Mouse (Mus musculus): ENCODE results near the gene Ppp3ca. TPM values are rescaled to one million over a fixed set of nuclear protein-coding genes. Genes with fewer than 3 reads are reported as not detected.
A peak's percentile ranks its signal among the peaks of the same experiment; 100 is the strongest.

Ppp3ca gene
- total RNA-seq (2014; rRNA removed; ENCODE audit: low replicate concordance) (34.6 and 39.7 TPM in 2 replicates), polyA plus RNA-seq (2015; fragmentation: Nextera tagmentation; extraction: Ambion mirVana) (37.1 and 39.2 TPM in 2 replicates)

- DNase-seq (ENCODE audit: low spot score) (no peak), ATAC-seq (ENCODE audit: insufficient read depth, low read depth) (no peak)
- peak within 1 kb of the TSS; percentile 96 for H3K27ac ChIP-seq (ENCODE audit: low read depth)
- no peaks in the 10 kb centered on the region for H3K9me3 ChIP-seq (replicated peaks; ENCODE audit: control insufficient read depth, low read length)
- H3K27me3 ChIP-seq (ENCODE audit: control insufficient read depth, insufficient read depth, low read length): no peaks in the 10 kb centered on the region
- H3K4me1 ChIP-seq (ENCODE audit: control insufficient read depth, insufficient read depth): peaks cover 33% of the 10 kb centered on the region
- TF ChIP-seq EP300 (IDR thresholded peaks at IDR 0.05; ENCODE audit: low read depth) (no peak), CTCF (IDR thresholded peaks at IDR 0.05; ENCODE audit: low read depth) (no peak)
- peak within 1 kb of the TSS; percentile 88 for H3K4me2 ChIP-seq (ENCODE audit: low read depth, low read length)
- 1% methylated on average over 27 of the region's 43 CpGs for WGBS
- H3K9ac ChIP-seq (replicated peaks; ENCODE audit: low read depth, low read length): peak within 1 kb of the TSS; percentile 82
- peak within 1 kb of the TSS; percentile 79 for H3K4me3 ChIP-seq (ENCODE audit: low read depth, low read length)
- H3K36me3 ChIP-seq (replicated peaks; ENCODE audit: control insufficient read depth, insufficient read depth, low read length): no peaks in the 10 kb centered on the region
These were observed at the start of gene Ppp3ca for GRCm38 (mm10) chr3:136670110-136670359. Ppp3ca (plus strand) TSS chr3:136670124.

GRCm38 (mm10) chr3:136640544-136641230 lies 29.2 kb upstream of the Ppp3ca start:
- no peak overlapping the region for H3K27ac ChIP-seq (ENCODE audit: low read depth)
- no peak for TF ChIP-seq EP300 (IDR thresholded peaks at IDR 0.05; ENCODE audit: low read depth)
- TF ChIP-seq CTCF (IDR thresholded peaks at IDR 0.05; ENCODE audit: low read depth): no peak
- DNase-seq (ENCODE audit: low spot score) (no peak), ATAC-seq (ENCODE audit: insufficient read depth, low read depth) (no peak)
- H3K27me3 ChIP-seq (ENCODE audit: control insufficient read depth, insufficient read depth, low read length): no peaks in the 10 kb centered on the region
- H3K4me3 ChIP-seq (ENCODE audit: low read depth, low read length): no peak overlapping the region
- H3K9me3 ChIP-seq (replicated peaks; ENCODE audit: control insufficient read depth, low read length): no peaks in the 10 kb centered on the region
- 67% methylated on average over 5 of the region's 5 CpGs for WGBS
- H3K36me3 ChIP-seq (replicated peaks; ENCODE audit: control insufficient read depth, insufficient read depth, low read length): no peaks in the 10 kb centered on the region
- H3K9ac ChIP-seq (replicated peaks; ENCODE audit: low read depth, low read length): no peak overlapping the region
- no peak overlapping the region for H3K4me2 ChIP-seq (ENCODE audit: low read depth, low read length)
- no peaks in the 10 kb centered on the region for H3K4me1 ChIP-seq (ENCODE audit: control insufficient read depth, insufficient read depth)

- no peak for TF ChIP-seq CTCF (IDR thresholded peaks at IDR 0.05; ENCODE audit: low read depth)
- no peak for TF ChIP-seq EP300 (IDR thresholded peaks at IDR 0.05; ENCODE audit: low read depth)
- H3K9me3 ChIP-seq (replicated peaks; ENCODE audit: control insufficient read depth, low read length): no peaks in the 10 kb centered on the region
- no peak overlapping the region for H3K4me2 ChIP-seq (ENCODE audit: low read depth, low read length)
- DNase-seq (ENCODE audit: low spot score): no peak
- H3K36me3 ChIP-seq (replicated peaks; ENCODE audit: control insufficient read depth, insufficient read depth, low read length): no peaks in the 10 kb centered on the region
- no peaks in the 10 kb centered on the region for H3K27me3 ChIP-seq (ENCODE audit: control insufficient read depth, insufficient read depth, low read length)
- no peaks in the 10 kb centered on the region for H3K4me1 ChIP-seq (ENCODE audit: control insufficient read depth, insufficient read depth)
- H3K4me3 ChIP-seq (ENCODE audit: low read depth, low read length): no peak overlapping the region
- H3K27ac ChIP-seq (ENCODE audit: low read depth): no peak overlapping the region
- 62% methylated on average over 4 of the region's 4 CpGs for WGBS
- ATAC-seq (ENCODE audit: insufficient read depth, low read depth): no peak
- H3K9ac ChIP-seq (replicated peaks; ENCODE audit: low read depth, low read length): no peak overlapping the region
These were observed 19.0 kb upstream of the Ppp3ca start for GRCm38 (mm10) chr3:136650966-136651365.

GRCm38 (mm10) chr3:136651496-136651895 lies 18.4 kb upstream of the Ppp3ca start:
- H3K27me3 ChIP-seq (ENCODE audit: control insufficient read depth, insufficient read depth, low read length): no peaks in the 10 kb centered on the region
- H3K27ac ChIP-seq (ENCODE audit: low read depth): no peak overlapping the region
- no peak overlapping the region for H3K4me3 ChIP-seq (ENCODE audit: low read depth, low read length)
- TF ChIP-seq CTCF (IDR thresholded peaks at IDR 0.05; ENCODE audit: low read depth) (no peak), EP300 (IDR thresholded peaks at IDR 0.05; ENCODE audit: low read depth) (no peak)
- ATAC-seq (ENCODE audit: insufficient read depth, low read depth) (no peak), DNase-seq (ENCODE audit: low spot score) (no peak)
- H3K9me3 ChIP-seq (replicated peaks; ENCODE audit: control insufficient read depth, low read length): no peaks in the 10 kb centered on the region
- WGBS: 46% methylated on average over 6 of the region's 6 CpGs
- no peak overlapping the region for H3K9ac ChIP-seq (replicated peaks; ENCODE audit: low read depth, low read length)
- no peaks in the 10 kb centered on the region for H3K4me1 ChIP-seq (ENCODE audit: control insufficient read depth, insufficient read depth)
- no peak overlapping the region for H3K4me2 ChIP-seq (ENCODE audit: low read depth, low read length)
- no peaks in the 10 kb centered on the region for H3K36me3 ChIP-seq (replicated peaks; ENCODE audit: control insufficient read depth, insufficient read depth, low read length)

- Histone ChIP-seq H3K27ac (ENCODE audit: low read depth) (no peak overlapping the region), H3K9me3 (replicated peaks; ENCODE audit: control insufficient read depth, low read length) (no peaks in the 10 kb centered on the region), H3K27me3 (ENCODE audit: control insufficient read depth, insufficient read depth, low read length) (no peaks in the 10 kb centered on the region), H3K4me3 (ENCODE audit: low read depth, low read length) (no peak overlapping the region), H3K36me3 (replicated peaks; ENCODE audit: control insufficient read depth, insufficient read depth, low read length) (no peaks in the 10 kb centered on the region), H3K9ac (replicated peaks; ENCODE audit: low read depth, low read length) (no peak overlapping the region), H3K4me1 (ENCODE audit: control insufficient read depth, insufficient read depth) (no peaks in the 10 kb centered on the region), H3K4me2 (ENCODE audit: low read depth, low read length) (no peak overlapping the region)
- 66% methylated on average over 3 of the region's 3 CpGs for WGBS
- no peak for DNase-seq (ENCODE audit: low spot score)
- TF ChIP-seq CTCF (IDR thresholded peaks at IDR 0.05; ENCODE audit: low read depth) (no peak), EP300 (IDR thresholded peaks at IDR 0.05; ENCODE audit: low read depth) (no peak)
- ATAC-seq (ENCODE audit: insufficient read depth, low read depth): no peak
These were observed 13.4 kb upstream of the Ppp3ca start for GRCm38 (mm10) chr3:136656460-136657035.

- Histone ChIP-seq H3K27me3 (ENCODE audit: control insufficient read depth, insufficient read depth, low read length) (no peaks in the 10 kb centered on the region), H3K4me3 (ENCODE audit: low read depth, low read length) (no peak overlapping the region), H3K4me2 (ENCODE audit: low read depth, low read length) (no peak overlapping the region), H3K27ac (ENCODE audit: low read depth) (no peak overlapping the region), H3K9ac (replicated peaks; ENCODE audit: low read depth, low read length) (no peak overlapping the region), H3K4me1 (ENCODE audit: control insufficient read depth, insufficient read depth) (no peaks in the 10 kb centered on the region), H3K9me3 (replicated peaks; ENCODE audit: control insufficient read depth, low read length) (no peaks in the 10 kb centered on the region), H3K36me3 (replicated peaks; ENCODE audit: control insufficient read depth, insufficient read depth, low read length) (no peaks in the 10 kb centered on the region)
- no peak for DNase-seq (ENCODE audit: low spot score)
- no peak for ATAC-seq (ENCODE audit: insufficient read depth, low read depth)
- 75% methylated on average over 2 of the region's 2 CpGs for WGBS
- TF ChIP-seq EP300 (IDR thresholded peaks at IDR 0.05; ENCODE audit: low read depth): no peak
- TF ChIP-seq CTCF (IDR thresholded peaks at IDR 0.05; ENCODE audit: low read depth): no peak
These were observed 11.2 kb upstream of the Ppp3ca start for GRCm38 (mm10) chr3:136658681-136659080.

Measured in heart, postnatal 0 days (tissue).